Mouse (Mus musculus) CH12F3 (cell line): Measurements from ENCODE around the gene Olfr460.
"Not testable (repeated sequence)": the region's sequence is repeated elsewhere in the genome, so short reads cannot be mapped to it uniquely, and the experiment has no call there.

Source experiments
- in situ Hi-C: fragments of 300-500 bp; cut with MboI; formaldehyde crosslinking; loops from 2 replicates; pipeline ENCODE4 v1.14.3; 2020; ENCODE audit warnings: low sequenced_read_pairs

The Olfr460 gene

GRCm38 (mm10) chr6:40569187-40569586 lies at the start of gene Olfr460:
Gene Olfr460, plus strand, starts transcription at chr6:40569487.
- in situ Hi-C loops: no loop called here

DNA sequence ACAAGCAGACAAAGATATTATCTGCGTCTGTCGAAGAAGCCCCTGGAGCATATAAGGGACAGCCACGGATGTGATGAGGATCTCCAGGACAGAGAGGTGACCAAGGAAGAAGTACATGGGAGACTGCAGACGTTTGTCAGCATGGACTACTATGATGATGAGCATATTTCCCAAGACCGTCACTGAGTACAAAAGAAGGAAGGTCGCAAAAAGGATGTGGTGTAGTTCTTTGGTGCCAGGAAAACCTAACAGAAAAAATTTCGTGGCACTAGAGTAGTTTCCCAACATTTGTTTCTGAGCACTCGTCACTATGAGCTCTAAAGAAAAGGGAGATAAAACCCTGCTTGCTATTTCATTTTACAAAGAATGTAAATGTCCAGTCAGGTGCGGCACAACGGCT lies 24.6 kb upstream of the Olfr460 start:
- in situ Hi-C loops: no loop called here

DNA sequence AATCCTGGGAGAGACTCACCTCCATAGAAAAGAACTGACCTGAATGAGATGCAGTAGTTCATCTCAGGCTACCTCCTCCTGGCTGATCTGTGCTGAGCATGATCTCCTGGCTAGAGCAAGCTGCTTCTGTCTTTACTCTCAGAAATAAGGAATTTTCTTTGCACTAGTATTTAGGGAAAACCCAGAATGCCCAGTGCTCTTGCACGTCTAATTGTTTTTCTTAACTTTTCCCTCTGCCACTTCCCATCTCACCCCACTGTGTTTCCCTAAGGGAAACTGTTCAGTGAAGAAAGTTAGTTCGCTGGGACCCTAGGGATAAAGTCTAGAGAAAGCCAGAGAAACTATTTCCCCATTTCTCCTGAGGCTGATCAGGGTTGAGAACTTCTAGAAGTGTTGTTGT lies 14.3 kb upstream of the Olfr460 start, which contains the start of gene Olfr461:
Olfr461 (minus strand) TSS at position 101 of the 400 bp plus-strand sequence.
- in situ Hi-C loops: no loop called here

DNA sequence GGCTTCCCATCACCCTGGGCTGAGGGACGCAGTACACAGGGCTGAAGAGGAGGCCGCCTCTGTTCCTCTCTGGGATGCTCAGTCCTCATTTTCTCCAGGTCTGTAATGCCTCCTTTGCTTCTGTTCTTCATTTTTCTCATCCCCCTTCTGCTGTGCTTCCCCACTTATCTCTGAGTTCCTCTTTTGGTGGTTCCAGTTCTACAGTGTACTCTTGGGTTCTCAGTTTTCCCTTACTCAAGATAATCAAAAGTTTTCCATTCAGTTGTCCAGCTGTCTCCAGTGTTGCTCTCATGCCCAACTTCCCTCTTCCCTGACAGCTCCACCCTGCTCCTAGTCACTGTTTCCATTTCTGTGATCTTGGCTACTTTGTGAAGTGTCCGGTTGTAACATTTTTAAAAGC lies 4.3 kb downstream of the Olfr460 start:
- in situ Hi-C loops: no loop called here

DNA sequence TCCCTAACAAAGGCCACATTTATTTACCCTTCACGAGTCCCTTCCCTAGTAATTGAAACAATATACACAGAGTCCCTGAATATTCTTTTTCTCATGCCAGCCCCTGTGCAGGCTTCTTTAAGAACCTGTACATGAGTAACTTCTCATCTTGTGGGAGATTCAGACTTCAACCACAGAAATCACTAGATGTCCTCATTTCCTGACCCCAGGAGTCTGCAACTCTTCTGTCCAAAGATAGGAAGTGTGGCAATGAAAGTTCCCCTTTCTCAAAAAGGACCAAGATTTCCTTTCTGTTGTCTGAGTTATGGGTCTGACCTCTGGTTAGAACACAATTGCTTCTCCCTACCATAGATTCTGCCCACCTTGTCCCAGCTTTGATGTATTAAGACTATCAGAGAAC lies 7.0 kb downstream of the Olfr460 start:
- in situ Hi-C loops: no loop called here

- in situ Hi-C loops: no loop called here
These were observed 15.0 kb downstream of the Olfr460 start for GRCm38 (mm10) chr6:40584336-40584735.

DNA sequence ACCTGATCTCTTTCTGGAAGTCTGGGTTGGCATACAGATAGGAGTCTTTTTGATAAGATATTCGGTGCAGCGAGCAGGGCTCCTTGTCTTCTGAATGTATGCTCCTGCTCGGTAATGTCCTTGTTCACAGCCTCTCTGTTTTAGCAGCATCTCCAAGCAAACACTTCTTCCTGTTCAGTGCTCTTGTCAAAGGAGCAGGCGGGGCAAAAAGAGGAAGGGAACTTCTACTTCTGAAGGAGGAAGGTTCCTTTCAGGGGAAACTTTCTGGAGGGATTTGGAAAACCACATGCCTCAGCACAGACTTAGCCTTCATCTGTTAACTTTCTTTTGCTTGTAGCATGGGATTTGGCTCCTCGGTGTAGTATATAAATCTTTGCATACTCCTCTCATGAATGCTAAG lies 16.4 kb downstream of the Olfr460 start, which contains the start of gene Clec5a:
Clec5a (minus strand) TSS at position 177 of the 400 bp plus-strand sequence.
- in situ Hi-C loops: no loop called here

- in situ Hi-C loops: no loop called here
These were observed 19.1 kb downstream of the Olfr460 start for GRCm38 (mm10) chr6:40588346-40588745.

GRCm38 (mm10) chr6:40594804-40595550 lies 25.7 kb downstream of the Olfr460 start:
- in situ Hi-C loops: no loop called here

GRCm38 (mm10) chr6:40598546-40598945 lies 29.3 kb downstream of the Olfr460 start:
- in situ Hi-C loops: not testable (repeated sequence)

- in situ Hi-C loops: no loop called here
These were observed 38.1 kb downstream of the Olfr460 start for GRCm38 (mm10) chr6:40607431-40607830.

DNA sequence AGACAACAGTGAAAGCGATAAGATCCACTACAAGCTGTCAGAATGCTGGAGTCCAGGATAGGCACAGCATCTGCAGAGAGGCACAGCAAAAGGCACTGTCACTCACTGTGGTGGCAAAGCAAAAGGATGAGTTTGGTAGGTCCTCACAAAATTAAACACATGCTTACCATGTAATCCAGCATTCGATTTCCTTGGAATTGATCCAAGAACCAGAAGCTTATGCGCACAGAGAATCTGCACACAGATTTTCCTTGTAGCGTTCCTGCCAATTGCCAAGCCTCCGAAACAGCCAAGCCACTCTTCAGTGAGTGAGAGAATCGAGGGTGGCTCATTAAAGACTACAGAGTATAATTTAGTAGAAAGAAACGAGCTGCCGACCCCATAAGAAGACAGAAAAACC lies 41.0 kb downstream of the Olfr460 start:
- in situ Hi-C loops: no loop called here

DNA sequence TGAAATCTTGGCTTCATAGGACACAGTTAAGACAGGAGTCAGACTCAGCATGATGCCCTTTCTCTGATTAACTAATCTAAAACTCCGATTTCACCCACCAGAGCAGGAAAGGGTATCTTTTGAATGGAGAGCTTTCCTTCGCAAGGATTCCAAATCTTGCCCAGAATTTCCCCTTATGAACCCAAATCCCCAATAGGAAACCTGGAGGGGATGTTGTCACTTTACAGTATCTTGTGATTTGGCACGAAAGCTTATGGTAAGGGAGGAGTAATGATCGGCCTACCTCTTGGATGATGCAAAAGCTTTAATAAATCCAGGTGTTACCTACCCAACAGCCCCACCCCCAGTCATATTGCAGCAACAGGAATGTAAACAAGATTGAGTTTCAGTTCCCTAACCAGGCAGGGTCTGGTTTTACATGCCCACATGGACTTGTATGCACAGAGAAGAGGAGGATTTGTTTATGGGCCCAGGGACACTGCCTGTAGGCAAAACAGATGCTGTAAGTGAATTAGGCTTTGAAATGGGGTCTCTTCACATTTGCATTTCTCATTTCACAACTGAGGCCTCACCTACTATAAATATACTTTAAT lies 44.1 kb downstream of the Olfr460 start, which contains the start of gene Tas2r138:
Tas2r138 (minus strand) TSS at position 51 of the 593 bp plus-strand sequence.
- in situ Hi-C loops: no loop called here

GRCm38 (mm10) chr6:40617965-40618364 lies 48.7 kb downstream of the Olfr460 start:
- in situ Hi-C loops: no loop called here
